Mouse (Mus musculus): Measurements from ENCODE around the gene Asb2. TPM values are rescaled to one million over a fixed set of nuclear protein-coding genes. Genes with fewer than 3 reads are reported as not detected.

Gene Asb2
- total RNA-seq, 2 experiments from 2014 or later: 330 to 353 TPM

Other genes starting within 250 kb of the Asb2 start
- gene Prima1, start 113.9 kb downstream of the Asb2 start, total RNA-seq (2021): under 1 TPM; 0.62 to 0.65 TPM
- not detected for gene Fam181a, start 45.0 kb downstream of the Asb2 start, total RNA-seq (2021)
- 1 to 10 TPM; 3.7 to 4.2 TPM for gene Otub2, start 32.7 kb upstream of the Asb2 start, total RNA-seq (2021)
- 1 to 10 TPM; 2.5 to 3.3 TPM for gene 9330161L09Rik, start 51.8 kb upstream of the Asb2 start, total RNA-seq (2021)
- gene Ddx24, start 69.8 kb upstream of the Asb2 start, total RNA-seq (2021): 10 to 100 TPM; 81.7 to 85.4 TPM
- 10 to 100 TPM; 42.7 to 45.6 TPM for gene Ifi27, start 78.2 kb upstream of the Asb2 start, total RNA-seq (2021)
- gene Ifi27l2a, start 87.7 kb upstream of the Asb2 start, total RNA-seq (2021): 1 to 10 TPM; 6.6 to 8.9 TPM
- gene Ifi27l2b, start 101.2 kb upstream of the Asb2 start, total RNA-seq (2021): not detected
- under 1 TPM; 0.29 to 0.33 TPM for gene Ppp4r4, start 176.3 kb upstream of the Asb2 start, total RNA-seq (2021)

All from heart, postnatal 4 days (tissue).